Mouse (Mus musculus): ENCODE measurements around the gene Kansl3. TPM values are rescaled to one million over a fixed set of nuclear protein-coding genes. Genes with fewer than 3 reads are reported as not detected.

The Kansl3 gene
- polyA plus RNA-seq, 1 experiment from 2014 or later: 35.6 TPM

Small RNA genes within 50 kb of the gene (microRNA-seq; reads per million reads assigned to microRNA genes)
- gene Mir6898: not detected

Other genes with a start within 250 kb of the Kansl3 start
- 70.5 and 82.3 TPM in 2 replicates for gene Uggt1, start 124.5 kb downstream of the Kansl3 start, polyA plus RNA-seq (2014; fragmentation: Nextera tagmentation; extraction: Ambion mirVana)
- 0.62 and 0.70 TPM in 2 replicates for gene Neurl3, start 94.5 kb downstream of the Kansl3 start, polyA plus RNA-seq (2014; fragmentation: Nextera tagmentation; extraction: Ambion mirVana)
- gene Arid5a, start 61.4 kb downstream of the Kansl3 start, polyA plus RNA-seq (2014; fragmentation: Nextera tagmentation; extraction: Ambion mirVana): 2.3 and 3.1 TPM in 2 replicates
- gene Fer1l5, start 3.1 kb upstream of the Kansl3 start, polyA plus RNA-seq (2014; fragmentation: Nextera tagmentation; extraction: Ambion mirVana): 1.4 and 1.5 TPM in 2 replicates
- gene Lman2l, start 76.1 kb upstream of the Kansl3 start, polyA plus RNA-seq (2014; fragmentation: Nextera tagmentation; extraction: Ambion mirVana): 35.1 and 38.2 TPM in 2 replicates
- gene Cnnm4, start 102.4 kb upstream of the Kansl3 start, polyA plus RNA-seq (2014; fragmentation: Nextera tagmentation; extraction: Ambion mirVana): 12.4 and 14.0 TPM in 2 replicates
- gene Cnnm3, start 142.7 kb upstream of the Kansl3 start, polyA plus RNA-seq (2014; fragmentation: Nextera tagmentation; extraction: Ambion mirVana): 5.2 and 5.6 TPM in 2 replicates
- 7.1 and 7.2 TPM in 2 replicates for gene Ankrd23, start 167.7 kb upstream of the Kansl3 start, polyA plus RNA-seq (2014; fragmentation: Nextera tagmentation; extraction: Ambion mirVana)
- 0.28 TPM in 1 of 2 replicates, not detected in the other for gene Gm42417, start 170.2 kb upstream of the Kansl3 start, polyA plus RNA-seq (2014; fragmentation: Nextera tagmentation; extraction: Ambion mirVana)
- 15.3 and 16.2 TPM in 2 replicates for gene Ankrd39, start 178.3 kb upstream of the Kansl3 start, polyA plus RNA-seq (2014; fragmentation: Nextera tagmentation; extraction: Ambion mirVana)
- gene Sema4c, start 189.2 kb upstream of the Kansl3 start, polyA plus RNA-seq (2014; fragmentation: Nextera tagmentation; extraction: Ambion mirVana): 3.6 and 4.6 TPM in 2 replicates